Mouse (Mus musculus): Measurements from ENCODE around the gene Atg101. TPM values are rescaled to one million over a fixed set of nuclear protein-coding genes. Genes with fewer than 3 reads are reported as not detected.

Atg101 gene
- 58.3 and 67.1 TPM in 2 replicates for polyA plus RNA-seq (2015; fragmentation: Nextera tagmentation; extraction: Ambion mirVana)

GRCm38 (mm10) chr15:101283911-101284750 is at the start of gene Atg101:
Atg101 (plus strand) TSS chr15:101284272.
- no peaks in the 10 kb centered on the region for H3K9me3 ChIP-seq (ENCODE audit: control insufficient read depth, low read length)
- H3K4me2 ChIP-seq (ENCODE audit: low read depth, low read length) = peak within 1 kb of the TSS; percentile 77
- under 1% methylated on average over 61 of the region's 61 CpGs for WGBS
- peak within 1 kb of the TSS; percentile 87 for H3K4me3 ChIP-seq (ENCODE audit: low read length)
- H3K4me1 ChIP-seq (ENCODE audit: control insufficient read depth, insufficient read depth, low read length) = peaks cover 15% of the 10 kb centered on the region
- no peaks in the 10 kb centered on the region for H3K27me3 ChIP-seq (replicated peaks; ENCODE audit: control insufficient read depth, insufficient read depth, low read length)
- ATAC-seq = peak; percentile 92
- peak within 1 kb of the TSS; percentile 74 for H3K27ac ChIP-seq (ENCODE audit: low read length)
- H3K36me3 ChIP-seq (ENCODE audit: control insufficient read depth, insufficient read depth, low read length) = peaks cover 10% of the 10 kb centered on the region; the same call in 1 of the 2 replicates
- peak within 1 kb of the TSS; percentile 87 for H3K9ac ChIP-seq (ENCODE audit: low read depth, low read length)

GRCm38 (mm10) chr15:101234611-101235341 is 49.3 kb upstream of the Atg101 start:
- peak; percentile 40; the same call in 1 of the 2 replicates for ATAC-seq
- WGBS = 57% methylated on average over 10 of the region's 10 CpGs
- Histone ChIP-seq H3K4me1 (ENCODE audit: control insufficient read depth, insufficient read depth, low read length) (peaks cover 42% of the 10 kb centered on the region), H3K27me3 (replicated peaks; ENCODE audit: control insufficient read depth, insufficient read depth, low read length) (no peaks in the 10 kb centered on the region), H3K9me3 (ENCODE audit: control insufficient read depth, low read length) (no peaks in the 10 kb centered on the region), H3K27ac (ENCODE audit: low read length) (peak overlapping the region; percentile 94), H3K4me2 (ENCODE audit: low read depth, low read length) (peak overlapping the region; percentile 44), H3K4me3 (ENCODE audit: low read length) (peak overlapping the region; percentile 20), H3K9ac (ENCODE audit: low read depth, low read length) (peak overlapping the region; percentile 58), H3K36me3 (ENCODE audit: control insufficient read depth, insufficient read depth, low read length) (peaks cover 15% of the 10 kb centered on the region)

GRCm38 (mm10) chr15:101235342-101235698 is 48.8 kb upstream of the Atg101 start:
- Histone ChIP-seq H3K27ac (ENCODE audit: low read length) (peak overlapping the region; percentile 94), H3K36me3 (ENCODE audit: control insufficient read depth, insufficient read depth, low read length) (peaks cover 14% of the 10 kb centered on the region), H3K27me3 (replicated peaks; ENCODE audit: control insufficient read depth, insufficient read depth, low read length) (no peaks in the 10 kb centered on the region), H3K9ac (ENCODE audit: low read depth, low read length) (peak overlapping the region; percentile 58), H3K4me2 (ENCODE audit: low read depth, low read length) (peak overlapping the region; percentile 44), H3K4me3 (ENCODE audit: low read length) (peak overlapping the region; percentile 20), H3K4me1 (ENCODE audit: control insufficient read depth, insufficient read depth, low read length) (peaks cover 42% of the 10 kb centered on the region), H3K9me3 (ENCODE audit: control insufficient read depth, low read length) (no peaks in the 10 kb centered on the region)
- WGBS = 28% methylated on average over 5 of the region's 5 CpGs
- ATAC-seq = peak; percentile 27; the same call in 1 of the 2 replicates

- no peaks in the 10 kb centered on the region for H3K9me3 ChIP-seq (ENCODE audit: control insufficient read depth, low read length)
- H3K27ac ChIP-seq (ENCODE audit: low read length) = peak overlapping the region; percentile 94
- H3K36me3 ChIP-seq (ENCODE audit: control insufficient read depth, insufficient read depth, low read length) = peaks cover 9% of the 10 kb centered on the region; the same call in 1 of the 2 replicates
- ATAC-seq = peak; percentile 33
- H3K27me3 ChIP-seq (replicated peaks; ENCODE audit: control insufficient read depth, insufficient read depth, low read length) = no peaks in the 10 kb centered on the region
- peak overlapping the region; percentile 44 for H3K4me2 ChIP-seq (ENCODE audit: low read depth, low read length)
- H3K4me1 ChIP-seq (ENCODE audit: control insufficient read depth, insufficient read depth, low read length) = peaks cover 43% of the 10 kb centered on the region
- H3K4me3 ChIP-seq (ENCODE audit: low read length) = peak overlapping the region; percentile 20; the same call in 1 of the 2 replicates
- peak overlapping the region; percentile 58 for H3K9ac ChIP-seq (ENCODE audit: low read depth, low read length)
- 21% methylated on average over 12 of the region's 12 CpGs for WGBS
Measured at GRCm38 (mm10) chr15:101235728-101236327, 48.2 kb upstream of the Atg101 start.

GRCm38 (mm10) chr15:101236878-101237277 is 47.2 kb upstream of the Atg101 start:
- no peak overlapping the region for H3K27ac ChIP-seq (ENCODE audit: low read length)
- no peak for ATAC-seq
- H3K27me3 ChIP-seq (replicated peaks; ENCODE audit: control insufficient read depth, insufficient read depth, low read length) = no peaks in the 10 kb centered on the region
- H3K4me1 ChIP-seq (ENCODE audit: control insufficient read depth, insufficient read depth, low read length) = peaks cover 46% of the 10 kb centered on the region
- no peak overlapping the region for H3K4me3 ChIP-seq (ENCODE audit: low read length)
- no peak overlapping the region for H3K9ac ChIP-seq (ENCODE audit: low read depth, low read length)
- no peak overlapping the region for H3K4me2 ChIP-seq (ENCODE audit: low read depth, low read length)
- WGBS = 4% methylated on average over 3 of the region's 3 CpGs
- H3K9me3 ChIP-seq (ENCODE audit: control insufficient read depth, low read length) = no peaks in the 10 kb centered on the region
- H3K36me3 ChIP-seq (ENCODE audit: control insufficient read depth, insufficient read depth, low read length) = no peaks in the 10 kb centered on the region

- H3K4me1 ChIP-seq (ENCODE audit: control insufficient read depth, insufficient read depth, low read length) = peaks cover 45% of the 10 kb centered on the region
- H3K27me3 ChIP-seq (replicated peaks; ENCODE audit: control insufficient read depth, insufficient read depth, low read length) = no peaks in the 10 kb centered on the region
- peak overlapping the region; percentile 36 for H3K4me3 ChIP-seq (ENCODE audit: low read length)
- WGBS = 7% methylated on average over 28 of the region's 28 CpGs
- peak; percentile 41 for ATAC-seq
- H3K36me3 ChIP-seq (ENCODE audit: control insufficient read depth, insufficient read depth, low read length) = no peaks in the 10 kb centered on the region
- H3K9me3 ChIP-seq (ENCODE audit: control insufficient read depth, low read length) = no peaks in the 10 kb centered on the region
- peak overlapping the region; percentile 68 for H3K4me2 ChIP-seq (ENCODE audit: low read depth, low read length)
- H3K27ac ChIP-seq (ENCODE audit: low read length) = no peak overlapping the region
- H3K9ac ChIP-seq (ENCODE audit: low read depth, low read length) = peak overlapping the region; percentile 56
Measured at GRCm38 (mm10) chr15:101238885-101239511, 45.1 kb upstream of the Atg101 start.

GRCm38 (mm10) chr15:101239821-101240220 is 44.3 kb upstream of the Atg101 start:
- Histone ChIP-seq H3K36me3 (ENCODE audit: control insufficient read depth, insufficient read depth, low read length) (no peaks in the 10 kb centered on the region), H3K27me3 (replicated peaks; ENCODE audit: control insufficient read depth, insufficient read depth, low read length) (no peaks in the 10 kb centered on the region), H3K4me1 (ENCODE audit: control insufficient read depth, insufficient read depth, low read length) (peaks cover 40% of the 10 kb centered on the region), H3K27ac (ENCODE audit: low read length) (no peak overlapping the region), H3K9ac (ENCODE audit: low read depth, low read length) (no peak overlapping the region), H3K4me3 (ENCODE audit: low read length) (no peak overlapping the region), H3K4me2 (ENCODE audit: low read depth, low read length) (no peak overlapping the region), H3K9me3 (ENCODE audit: control insufficient read depth, low read length) (no peaks in the 10 kb centered on the region)
- 72% methylated on average over 8 of the region's 8 CpGs for WGBS
- no peak for ATAC-seq

GRCm38 (mm10) chr15:101240799-101241204 is 43.3 kb upstream of the Atg101 start:
- peak overlapping the region; percentile 25 for H3K4me3 ChIP-seq (ENCODE audit: low read length)
- peak overlapping the region; percentile 6; the same call in 1 of the 2 replicates for H3K27ac ChIP-seq (ENCODE audit: low read length)
- H3K4me2 ChIP-seq (ENCODE audit: low read depth, low read length) = peak overlapping the region; percentile 50
- no peaks in the 10 kb centered on the region for H3K36me3 ChIP-seq (ENCODE audit: control insufficient read depth, insufficient read depth, low read length)
- ATAC-seq = peak; percentile 30
- peaks cover 32% of the 10 kb centered on the region for H3K4me1 ChIP-seq (ENCODE audit: control insufficient read depth, insufficient read depth, low read length)
- H3K27me3 ChIP-seq (replicated peaks; ENCODE audit: control insufficient read depth, insufficient read depth, low read length) = no peaks in the 10 kb centered on the region
- no peaks in the 10 kb centered on the region for H3K9me3 ChIP-seq (ENCODE audit: control insufficient read depth, low read length)
- H3K9ac ChIP-seq (ENCODE audit: low read depth, low read length) = peak overlapping the region; percentile 47
- under 1% methylated on average over 10 of the region's 10 CpGs for WGBS
